Mouse (Mus musculus) liver, adult 2 months (tissue): ENCODE measurements around the gene Plekha1. TPM values are rescaled to one million over a fixed set of nuclear protein-coding genes. Genes with fewer than 3 reads are reported as not detected.

Experiments
- DNase-seq: peaks from one replicate; pipeline ENCODE4 v3.0.0-alpha.2; 2011; ENCODE audit warnings: low read depth, low spot score; ENCODE audit errors: extremely low read depth
- H3K27ac ChIP-seq: fragments of 200-500 bp; replicated peaks from 2 replicates; pipeline ENCODE4 v1.5.1; 2012; ENCODE audit warnings: low read depth, mild to moderate bottlenecking, control low read depth, inconsistent platforms, low read length; ENCODE audit not compliant: insufficient read depth
- H3K27me3 ChIP-seq: fragments of 200-500 bp; 2 replicates; pipeline ENCODE4 v1.6.1; 2012; ENCODE audit warnings: mild to moderate bottlenecking, moderate library complexity, low read length, inconsistent platforms; ENCODE audit not compliant: control insufficient read depth, insufficient read depth
- H3K36me3 ChIP-seq: fragments of 200-500 bp; 2 replicates; pipeline ENCODE4 v1.6.1; 2012; ENCODE audit warnings: low read length, inconsistent platforms; ENCODE audit not compliant: control insufficient read depth, insufficient read depth
- H3K4me1 ChIP-seq: fragments of 200-500 bp; 2 replicates; pipeline ENCODE4 v1.6.1; 2011; ENCODE audit warnings: low read length; ENCODE audit not compliant: control insufficient read depth, insufficient read depth
- H3K4me3 ChIP-seq: fragments of 200-500 bp; 2 replicates; pipeline ENCODE4 v1.5.1; 2011; ENCODE audit warnings: low read depth, mild to moderate bottlenecking, control low read depth, low read length, moderate library complexity; ENCODE audit not compliant: insufficient read depth
- H3K79me2 ChIP-seq: fragments of 200-500 bp; 2 replicates; pipeline ENCODE4 v1.6.1; 2012; ENCODE audit warnings: inconsistent platforms, mild to moderate bottlenecking, low read length, moderate library complexity; ENCODE audit not compliant: control insufficient read depth, insufficient read depth
- H3K9ac ChIP-seq: fragments of 200-500 bp; 2 replicates; pipeline ENCODE4 v1.6.1; 2012; ENCODE audit warnings: low read depth, mild to moderate bottlenecking, control low read depth, inconsistent platforms, low read length
- CTCF ChIP-seq: fragments of 200-500 bp; IDR thresholded peaks from 2 replicates; pipeline ENCODE4 v1.5.1; 2011; ENCODE audit warnings: low read depth, low read length, control low read depth
- POLR2A ChIP-seq: fragments of 200-500 bp; IDR thresholded peaks from 2 replicates; pipeline ENCODE4 v1.6.1; 2011; ENCODE audit warnings: low read length, control low read depth; ENCODE audit not compliant: insufficient read depth; ENCODE audit errors: extremely low read depth
- WGBS: fragments of 180-500 bp; shearing (Covaris S2); methylation state at CpG from one replicate; pipeline ENCODE4 v1.1.7; 2018; 5-methylcytosine and 5-hydroxymethylcytosine counted together
- polyA plus RNA-seq: library from polyadenylated mRNA; depleted of rRNA; stranded (reverse); fragments of >200 nt; gene quantifications from 2 replicates; pipeline ENCODE4 v1.2.3, GENCODE M21; 2012
- total RNA-seq: library from RNA; depleted of rRNA; stranded (reverse); fragments of >200 nt; gene quantifications from 2 replicates; pipeline ENCODE4 v1.2.3, GENCODE M21; 2014

Gene Plekha1
- total and polyA plus RNA-seq, 2 experiments, result 5.6 to 7.0 TPM

- Histone ChIP-seq H3K9ac (no peak overlapping the region), H3K27me3 (no peaks in the 10 kb centered on the region), H3K79me2 (no peaks in the 10 kb centered on the region; the same call in 1 of the 2 replicates), H3K4me1 (peaks cover 1% of the 10 kb centered on the region; the same call in 1 of the 2 replicates), H3K4me3 (no peak overlapping the region), H3K27ac (no peak overlapping the region), H3K36me3 (no peaks in the 10 kb centered on the region)
- 51% methylated on average over 1 of the region's 1 CpGs for WGBS
- TF ChIP-seq CTCF, result no peak
- TF ChIP-seq POLR2A, result no peak
- DNase-seq, result no peak
These were observed 3.1 kb upstream of the Plekha1 start for GRCm38 (mm10) chr7:130862501-130862900.

DNA sequence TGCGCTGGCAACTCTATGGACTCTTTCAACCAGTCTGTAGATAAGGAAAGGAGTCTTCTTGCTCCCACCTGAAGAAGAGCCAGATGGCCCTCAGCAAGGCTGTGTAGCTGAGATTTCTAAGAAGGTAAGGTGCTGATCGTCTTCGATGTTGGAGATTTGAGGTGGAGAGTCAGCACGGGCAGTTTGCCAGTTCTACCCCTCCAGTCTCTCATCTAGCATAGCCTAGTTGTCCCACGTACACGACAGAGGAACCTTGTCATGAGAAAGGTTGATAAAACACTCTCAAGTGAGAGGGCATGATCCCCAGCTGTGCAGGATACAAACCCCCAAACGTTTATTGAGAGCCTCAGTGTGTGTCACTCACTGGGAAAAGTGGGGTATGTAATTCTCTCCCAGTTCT is 845 bp upstream of the Plekha1 start:
- H3K36me3 ChIP-seq, result no peaks in the 10 kb centered on the region
- H3K27ac ChIP-seq, result no peak overlapping the region
- DNase-seq, result no peak
- H3K4me1 ChIP-seq, result peaks cover 1% of the 10 kb centered on the region; the same call in 1 of the 2 replicates
- H3K4me3 ChIP-seq, result no peak overlapping the region
- H3K9ac ChIP-seq, result no peak overlapping the region
- TF ChIP-seq POLR2A, result no peak
- no peak for TF ChIP-seq CTCF
- no peaks in the 10 kb centered on the region; the same call in 1 of the 2 replicates for H3K79me2 ChIP-seq
- H3K27me3 ChIP-seq, result no peaks in the 10 kb centered on the region
- 80% methylated on average over 7 of the region's 7 CpGs for WGBS

GRCm38 (mm10) chr7:130866640-130867039 is 1.1 kb downstream of the Plekha1 start:
- Histone ChIP-seq H3K36me3 (no peaks in the 10 kb centered on the region), H3K27me3 (no peaks in the 10 kb centered on the region), H3K27ac (no peak overlapping the region), H3K4me1 (peaks cover 1% of the 10 kb centered on the region; the same call in 1 of the 2 replicates), H3K9ac (peak overlapping the region; percentile 95), H3K4me3 (peak overlapping the region; percentile 89), H3K79me2 (peaks cover 4% of the 10 kb centered on the region; the same call in 1 of the 2 replicates)
- WGBS, result 10% methylated on average over 13 of the region's 13 CpGs
- DNase-seq, result no peak
- TF ChIP-seq CTCF (no peak), POLR2A (no peak)

DNA sequence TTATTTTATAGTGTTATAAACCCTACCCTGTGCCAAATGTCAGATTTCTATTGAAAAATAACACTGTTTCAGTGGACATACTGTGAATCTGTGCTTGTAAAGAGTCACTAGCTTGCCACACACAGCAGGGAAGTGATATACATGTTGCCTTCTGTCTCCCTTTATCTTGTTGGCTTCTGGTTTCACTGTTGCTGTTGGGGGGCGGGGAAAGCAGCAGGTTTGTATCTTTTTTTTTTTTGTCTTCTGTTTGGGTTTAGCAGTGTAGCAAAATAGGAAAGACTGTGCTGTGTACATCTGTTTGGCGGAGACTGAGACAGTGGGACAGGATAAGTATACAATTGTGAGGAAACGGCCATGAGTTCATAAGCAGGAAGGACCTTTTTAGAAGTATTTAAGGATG is 1.7 kb downstream of the Plekha1 start:
- Histone ChIP-seq H3K27me3 (no peaks in the 10 kb centered on the region), H3K79me2 (peaks cover 6% of the 10 kb centered on the region; the same call in 1 of the 2 replicates), H3K27ac (no peak overlapping the region), H3K36me3 (no peaks in the 10 kb centered on the region), H3K9ac (no peak overlapping the region), H3K4me1 (peaks cover 1% of the 10 kb centered on the region; the same call in 1 of the 2 replicates), H3K4me3 (no peak overlapping the region)
- WGBS, result 74% methylated on average over 3 of the region's 3 CpGs
- DNase-seq, result no peak
- TF ChIP-seq CTCF (no peak), POLR2A (no peak)

DNA sequence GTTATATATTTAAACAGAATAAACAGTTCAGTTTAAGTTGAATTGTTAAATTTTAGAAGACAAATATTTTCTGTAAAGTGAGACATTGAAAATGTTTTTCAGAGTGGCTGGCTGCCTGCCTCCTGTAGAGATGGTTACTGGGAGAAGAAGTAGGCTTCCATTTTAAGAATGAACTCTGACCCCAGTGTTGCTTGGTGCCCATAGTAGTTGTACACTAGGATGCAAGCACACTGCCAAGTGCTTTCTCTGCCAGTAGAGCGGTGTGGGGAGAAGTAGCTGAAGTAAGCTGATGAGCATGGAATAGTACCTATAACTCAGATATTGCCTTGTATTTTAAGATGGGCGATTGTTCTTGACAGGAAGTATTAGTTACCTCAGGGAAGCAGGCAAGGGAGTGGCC is 18.6 kb downstream of the Plekha1 start:
- Histone ChIP-seq H3K4me3 (no peak overlapping the region), H3K79me2 (no peaks in the 10 kb centered on the region), H3K9ac (no peak overlapping the region), H3K4me1 (no peaks in the 10 kb centered on the region), H3K36me3 (peaks cover 18% of the 10 kb centered on the region), H3K27me3 (no peaks in the 10 kb centered on the region), H3K27ac (no peak overlapping the region)
- no peak for TF ChIP-seq POLR2A
- TF ChIP-seq CTCF, result no peak
- no peak for DNase-seq
- 94% methylated on average over 2 of the region's 2 CpGs for WGBS

DNA sequence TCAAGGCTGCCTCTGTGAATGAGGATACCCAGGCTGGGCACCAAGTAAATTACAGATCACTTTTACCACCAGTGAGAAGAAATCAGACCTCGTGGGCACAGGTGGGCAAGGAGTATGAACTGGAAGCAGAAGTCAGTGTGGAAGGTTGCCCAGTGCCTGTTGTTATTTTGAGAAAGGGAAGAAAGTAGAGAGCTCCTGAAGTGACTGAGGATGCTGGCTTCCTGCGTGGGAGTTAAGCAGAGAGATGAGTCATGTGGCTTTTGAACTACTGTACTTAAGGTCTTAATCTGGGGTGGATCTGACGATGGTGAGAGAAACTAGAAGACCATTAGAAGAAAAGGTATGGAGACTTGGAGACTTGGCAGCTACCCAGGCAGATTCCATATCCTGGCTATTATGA is 20.7 kb downstream of the Plekha1 start:
- peaks cover 16% of the 10 kb centered on the region for H3K36me3 ChIP-seq
- H3K4me3 ChIP-seq, result no peak overlapping the region
- H3K27me3 ChIP-seq, result no peaks in the 10 kb centered on the region
- no peak for TF ChIP-seq CTCF
- no peak for TF ChIP-seq POLR2A
- H3K4me1 ChIP-seq, result no peaks in the 10 kb centered on the region
- DNase-seq, result no peak
- 85% methylated on average over 3 of the region's 3 CpGs for WGBS
- no peaks in the 10 kb centered on the region for H3K79me2 ChIP-seq
- no peak overlapping the region for H3K9ac ChIP-seq
- H3K27ac ChIP-seq, result no peak overlapping the region
